Mouse (Mus musculus) thymus, adult 2 months (tissue): ENCODE results near the gene Ppp1r3d. TPM values are rescaled to one million over a fixed set of nuclear protein-coding genes. Genes with fewer than 3 reads are reported as not detected.

Source experiments
- DNase-seq: peaks from one replicate; pipeline ENCODE4 v3.0.0; 2021
- H3K27ac ChIP-seq: fragments of 200-500 bp; 2 replicates; pipeline ENCODE4 v1.5.1; 2012; ENCODE audit warnings: low read length, control low read depth; ENCODE audit not compliant: control insufficient read depth, insufficient read depth
- H3K27me3 ChIP-seq: fragments of 200-500 bp; 2 replicates; pipeline ENCODE4 v1.6.1; 2012; ENCODE audit warnings: mild to moderate bottlenecking, low read length, moderate library complexity, mixed read lengths; ENCODE audit not compliant: control insufficient read depth, insufficient read depth
- H3K36me3 ChIP-seq: fragments of 200-500 bp; 2 replicates; pipeline ENCODE4 v1.6.1; 2012; ENCODE audit warnings: mild to moderate bottlenecking, low read length, moderate library complexity; ENCODE audit not compliant: control insufficient read depth, insufficient read depth
- H3K4me1 ChIP-seq: fragments of 200-500 bp; replicated peaks from 2 replicates; pipeline ENCODE4 v1.6.1; 2012; ENCODE audit warnings: low read length; ENCODE audit not compliant: control insufficient read depth, insufficient read depth
- H3K4me3 ChIP-seq: fragments of 200-500 bp; 2 replicates; pipeline ENCODE4 v1.5.1; 2012; ENCODE audit warnings: mild to moderate bottlenecking, low read length, control low read depth, moderate library complexity; ENCODE audit not compliant: control insufficient read depth, insufficient read depth
- CTCF ChIP-seq: fragments of 200-500 bp; IDR thresholded peaks from 2 replicates; pipeline ENCODE4 v1.5.1; 2012; ENCODE audit warnings: mild to moderate bottlenecking, control low read depth, low read length, moderate library complexity, borderline replicate concordance; ENCODE audit not compliant: control insufficient read depth, poor library complexity, insufficient read depth; ENCODE audit errors: extremely low read depth
- POLR2A ChIP-seq: fragments of 200-500 bp; IDR thresholded peaks from 2 replicates; pipeline ENCODE4 v1.6.1; 2012; ENCODE audit warnings: mild to moderate bottlenecking, low read length, control low read depth, moderate library complexity; ENCODE audit not compliant: control insufficient read depth, poor library complexity, insufficient read depth; ENCODE audit errors: extremely low read depth
- WGBS: fragments of 180-500 bp; shearing (Covaris S2); methylation state at CpG from one replicate; pipeline ENCODE4 v1.1.7; 2018; 5-methylcytosine and 5-hydroxymethylcytosine counted together
- polyA plus RNA-seq: library from polyadenylated mRNA; depleted of rRNA; stranded (reverse); fragments of >200 nt; gene quantifications from 2 replicates; pipeline ENCODE4 v1.2.3, GENCODE M21; 2012

Ppp1r3d gene
- polyA plus RNA-seq, 1 experiment = 2.8 TPM

GRCm38 (mm10) chr2:178416970-178417369 lies 2.7 kb upstream of the Ppp1r3d start:
- 0 out of 2 replicates have a peak, but pooled peaks cover 4% of the 10 kb centered on the region for H3K4me1 ChIP-seq
- no peak for DNase-seq
- H3K27ac ChIP-seq = no peak overlapping the region
- no peak for TF ChIP-seq POLR2A
- TF ChIP-seq CTCF = no peak
- H3K4me3 ChIP-seq = no peak overlapping the region
- H3K36me3 ChIP-seq = no peaks in the 10 kb centered on the region
- H3K27me3 ChIP-seq = no peaks in the 10 kb centered on the region; the same call in 1 of the 2 replicates
- 73% methylated on average over 4 of the region's 4 CpGs for WGBS

- no peak for TF ChIP-seq CTCF
- no peak for TF ChIP-seq POLR2A
- H3K4me3 ChIP-seq = no peak overlapping the region
- no peaks in the 10 kb centered on the region; the same call in 1 of the 2 replicates for H3K27me3 ChIP-seq
- DNase-seq = no peak
- no peaks in the 10 kb centered on the region for H3K36me3 ChIP-seq
- H3K4me1 ChIP-seq = 0 out of 2 replicates have a peak, but pooled peaks cover 4% of the 10 kb centered on the region
- H3K27ac ChIP-seq = no peak overlapping the region
- WGBS = 41% methylated on average over 13 of the region's 13 CpGs
Measured at GRCm38 (mm10) chr2:178416427-178416826, 2.2 kb upstream of the Ppp1r3d start.

- Histone ChIP-seq H3K27ac (no peak overlapping the region), H3K36me3 (no peaks in the 10 kb centered on the region), H3K27me3 (no peaks in the 10 kb centered on the region; the same call in 1 of the 2 replicates), H3K4me3 (no peak overlapping the region), H3K4me1 (0 out of 2 replicates have a peak, but pooled peaks cover 4% of the 10 kb centered on the region)
- WGBS = 46% methylated on average over 3 of the region's 3 CpGs
- DNase-seq = no peak
- no peak for TF ChIP-seq CTCF
- no peak for TF ChIP-seq POLR2A
Measured at GRCm38 (mm10) chr2:178415150-178415448, 827 bp upstream of the Ppp1r3d start.

- WGBS = 26% methylated on average over 75 of the region's 75 CpGs
- peak overlapping the region; percentile 26 for H3K4me3 ChIP-seq
- H3K4me1 ChIP-seq = 0 out of 2 replicates have a peak, but pooled peaks cover 4% of the 10 kb centered on the region
- DNase-seq = no peak
- TF ChIP-seq POLR2A (no peak), CTCF (no peak)
- H3K36me3 ChIP-seq = no peaks in the 10 kb centered on the region
- H3K27ac ChIP-seq = no peak overlapping the region
- H3K27me3 ChIP-seq = no peaks in the 10 kb centered on the region; the same call in 1 of the 2 replicates
Measured at GRCm38 (mm10) chr2:178413481-178414260, 601 bp downstream of the Ppp1r3d start.

GRCm38 (mm10) chr2:178413081-178413480 lies 1.2 kb downstream of the Ppp1r3d start:
- WGBS = 90% methylated on average over 13 of the region's 13 CpGs
- H3K36me3 ChIP-seq = no peaks in the 10 kb centered on the region
- TF ChIP-seq CTCF (no peak), POLR2A (no peak)
- H3K27me3 ChIP-seq = no peaks in the 10 kb centered on the region; the same call in 1 of the 2 replicates
- no peak for DNase-seq
- H3K4me3 ChIP-seq = no peak overlapping the region
- no peak overlapping the region for H3K27ac ChIP-seq
- 0 out of 2 replicates have a peak, but pooled peaks cover 4% of the 10 kb centered on the region for H3K4me1 ChIP-seq

GRCm38 (mm10) chr2:178412598-178412997 lies 1.7 kb downstream of the Ppp1r3d start:
- Histone ChIP-seq H3K27me3 (no peaks in the 10 kb centered on the region; the same call in 1 of the 2 replicates), H3K4me1 (0 out of 2 replicates have a peak, but pooled peaks cover 4% of the 10 kb centered on the region), H3K27ac (no peak overlapping the region), H3K36me3 (no peaks in the 10 kb centered on the region), H3K4me3 (no peak overlapping the region)
- DNase-seq = no peak
- WGBS = 82% methylated on average over 6 of the region's 6 CpGs
- TF ChIP-seq CTCF (no peak), POLR2A (no peak)
